Mouse (Mus musculus): ENCODE data around the gene Btnl9. TPM values are rescaled to one million over a fixed set of nuclear protein-coding genes. Genes with fewer than 3 reads are reported as not detected.

Btnl9 gene
- polyA plus RNA-seq, 2 experiments, result 1.7 to 2.0 TPM

DNA sequence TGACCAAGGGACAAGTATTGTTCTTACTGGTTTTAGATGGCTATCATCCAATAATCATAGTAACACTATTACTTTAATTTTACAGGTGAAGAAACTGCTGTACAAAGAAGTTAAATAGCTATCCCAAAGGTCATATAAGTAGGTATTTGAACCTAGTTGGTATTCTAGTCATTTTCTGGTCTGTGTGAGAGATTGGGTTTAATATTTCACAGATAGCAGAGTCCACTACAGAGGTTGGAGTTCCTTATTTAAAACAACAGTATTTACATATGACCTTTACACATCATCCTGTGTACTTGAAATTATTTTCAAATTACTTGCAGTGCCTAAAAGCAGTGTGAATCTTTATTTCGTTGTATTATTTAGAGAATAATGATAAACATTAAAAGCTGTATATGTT, 26.5 kb upstream of the Btnl9 start:
- DNase-seq (ENCODE audit: low spot score) (no peak), ATAC-seq (ENCODE audit: low FRiP score, low read depth) (no peak)
- TF ChIP-seq POLR2A (IDR thresholded peaks at IDR 0.05; ENCODE audit: borderline replicate concordance, extremely low read depth, insufficient read depth, insufficient read length), result no peak
- no peak overlapping the region for H3K9ac ChIP-seq (ENCODE audit: low read depth, low read length, severe bottlenecking)
- no peak overlapping the region for H3K4me2 ChIP-seq (replicated peaks; ENCODE audit: low read depth, low read length, severe bottlenecking)
- H3K4me1 ChIP-seq (ENCODE audit: control insufficient read depth, insufficient read depth, low read length), result no peaks in the 10 kb centered on the region
- no peak overlapping the region for H3K4me3 ChIP-seq (replicated peaks; ENCODE audit: low read length)
- H3K27ac ChIP-seq (replicated peaks; ENCODE audit: low read depth, low read length), result no peak overlapping the region
- no peaks in the 10 kb centered on the region for H3K27me3 ChIP-seq (ENCODE audit: control insufficient read depth, insufficient read depth, low read length)
- WGBS, result 95% methylated on average over 1 of the region's 1 CpGs
- H3K9me3 ChIP-seq (ENCODE audit: control insufficient read depth, low read length), result no peaks in the 10 kb centered on the region
- peaks cover 44% of the 10 kb centered on the region for H3K36me3 ChIP-seq (ENCODE audit: control insufficient read depth, insufficient read depth, low read length)

DNA sequence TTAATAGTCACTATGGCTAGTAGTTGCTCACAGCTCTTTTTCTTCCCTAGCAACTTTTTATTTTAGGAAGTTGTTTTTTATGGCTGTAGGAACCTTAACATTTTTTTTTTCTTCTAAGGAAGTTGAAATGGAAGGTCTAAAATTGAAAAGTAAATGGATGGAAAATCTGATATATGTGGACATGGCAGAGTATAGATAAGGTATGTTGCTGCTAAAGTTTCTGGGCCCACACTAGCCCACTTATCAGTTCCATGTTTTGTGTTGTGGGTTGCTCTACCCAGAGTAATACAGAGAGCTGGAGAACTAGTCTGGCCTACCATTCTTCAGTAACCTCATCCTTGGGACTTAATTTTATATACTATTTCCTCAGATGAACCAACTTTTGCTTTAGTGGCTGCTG, 25.6 kb upstream of the Btnl9 start:
- no peak overlapping the region for H3K27ac ChIP-seq (replicated peaks; ENCODE audit: low read depth, low read length)
- no peaks in the 10 kb centered on the region for H3K9me3 ChIP-seq (ENCODE audit: control insufficient read depth, low read length)
- H3K9ac ChIP-seq (ENCODE audit: low read depth, low read length, severe bottlenecking), result no peak overlapping the region
- DNase-seq (ENCODE audit: low spot score), result no peak
- peaks cover 44% of the 10 kb centered on the region for H3K36me3 ChIP-seq (ENCODE audit: control insufficient read depth, insufficient read depth, low read length)
- ATAC-seq (ENCODE audit: low FRiP score, low read depth), result no peak
- no peaks in the 10 kb centered on the region for H3K27me3 ChIP-seq (ENCODE audit: control insufficient read depth, insufficient read depth, low read length)
- H3K4me3 ChIP-seq (replicated peaks; ENCODE audit: low read length), result no peak overlapping the region
- no peak overlapping the region for H3K4me2 ChIP-seq (replicated peaks; ENCODE audit: low read depth, low read length, severe bottlenecking)
- TF ChIP-seq POLR2A (IDR thresholded peaks at IDR 0.05; ENCODE audit: borderline replicate concordance, extremely low read depth, insufficient read depth, insufficient read length), result no peak
- no peaks in the 10 kb centered on the region for H3K4me1 ChIP-seq (ENCODE audit: control insufficient read depth, insufficient read depth, low read length)

DNA sequence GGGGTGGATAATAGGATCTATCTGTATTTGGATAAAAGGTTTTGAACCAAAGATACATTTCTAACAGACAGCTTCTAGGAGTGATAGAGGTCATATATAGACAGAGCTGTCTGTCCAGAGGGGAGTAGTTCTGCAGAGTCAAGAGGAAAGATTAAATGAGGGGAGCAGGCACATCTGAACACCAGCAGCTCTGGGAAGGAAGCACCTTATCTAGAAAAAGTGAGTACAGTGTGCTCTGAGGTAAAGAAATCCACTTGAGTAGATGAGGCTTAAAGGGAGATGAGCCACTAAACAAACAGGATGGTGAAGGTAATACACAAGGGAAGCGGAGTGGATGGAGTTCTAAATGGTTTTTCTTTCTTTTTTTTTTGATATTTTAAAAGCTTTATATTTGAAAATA, 20.5 kb upstream of the Btnl9 start:
- H3K4me2 ChIP-seq (replicated peaks; ENCODE audit: low read depth, low read length, severe bottlenecking), result no peak overlapping the region
- no peak overlapping the region for H3K9ac ChIP-seq (ENCODE audit: low read depth, low read length, severe bottlenecking)
- DNase-seq (ENCODE audit: low spot score), result no peak
- 100% methylated on average over 1 of the region's 1 CpGs for WGBS
- H3K9me3 ChIP-seq (ENCODE audit: control insufficient read depth, low read length), result no peaks in the 10 kb centered on the region
- H3K4me3 ChIP-seq (replicated peaks; ENCODE audit: low read length), result no peak overlapping the region
- no peaks in the 10 kb centered on the region for H3K27me3 ChIP-seq (ENCODE audit: control insufficient read depth, insufficient read depth, low read length)
- H3K4me1 ChIP-seq (ENCODE audit: control insufficient read depth, insufficient read depth, low read length), result peaks cover 4% of the 10 kb centered on the region
- ATAC-seq (ENCODE audit: low FRiP score, low read depth), result no peak
- H3K27ac ChIP-seq (replicated peaks; ENCODE audit: low read depth, low read length), result no peak overlapping the region
- TF ChIP-seq POLR2A (IDR thresholded peaks at IDR 0.05; ENCODE audit: borderline replicate concordance, extremely low read depth, insufficient read depth, insufficient read length), result no peak
- peaks cover 14% of the 10 kb centered on the region for H3K36me3 ChIP-seq (ENCODE audit: control insufficient read depth, insufficient read depth, low read length)

DNA sequence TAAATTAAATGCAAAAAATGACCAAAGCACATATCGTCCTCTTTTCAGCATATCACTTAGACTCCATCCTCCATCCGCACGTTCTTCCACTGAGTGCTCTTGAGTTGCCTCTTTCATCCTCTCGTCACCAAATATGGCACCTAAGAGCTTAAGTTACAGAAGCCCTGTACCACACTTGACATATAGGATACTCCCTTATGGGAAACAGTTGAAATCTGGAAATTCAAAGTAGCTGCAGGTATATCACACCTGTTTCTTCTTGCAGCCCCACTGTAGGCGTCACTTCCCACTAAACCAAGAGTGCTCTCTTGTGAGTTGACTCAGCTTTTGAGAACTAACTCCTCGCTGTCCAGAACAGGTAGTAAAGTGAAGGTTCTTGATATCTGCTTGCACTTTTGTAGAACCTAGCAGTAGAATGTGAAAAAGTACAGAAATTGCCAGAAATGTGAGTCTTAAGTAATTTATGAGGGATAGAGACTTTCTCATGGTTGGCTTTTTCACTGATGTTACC, 18.2 kb upstream of the Btnl9 start:
- H3K9ac ChIP-seq (ENCODE audit: low read depth, low read length, severe bottlenecking), result no peak overlapping the region
- no peaks in the 10 kb centered on the region for H3K9me3 ChIP-seq (ENCODE audit: control insufficient read depth, low read length)
- H3K4me1 ChIP-seq (ENCODE audit: control insufficient read depth, insufficient read depth, low read length), result peaks cover 4% of the 10 kb centered on the region
- H3K27ac ChIP-seq (replicated peaks; ENCODE audit: low read depth, low read length), result no peak overlapping the region
- DNase-seq (ENCODE audit: low spot score), result no peak
- TF ChIP-seq POLR2A (IDR thresholded peaks at IDR 0.05; ENCODE audit: borderline replicate concordance, extremely low read depth, insufficient read depth, insufficient read length), result no peak
- peaks cover 14% of the 10 kb centered on the region for H3K36me3 ChIP-seq (ENCODE audit: control insufficient read depth, insufficient read depth, low read length)
- H3K27me3 ChIP-seq (ENCODE audit: control insufficient read depth, insufficient read depth, low read length), result no peaks in the 10 kb centered on the region
- WGBS, result 85% methylated on average over 6 of the region's 6 CpGs
- no peak overlapping the region for H3K4me3 ChIP-seq (replicated peaks; ENCODE audit: low read length)
- ATAC-seq (ENCODE audit: low FRiP score, low read depth), result no peak
- H3K4me2 ChIP-seq (replicated peaks; ENCODE audit: low read depth, low read length, severe bottlenecking), result peak overlapping the region; percentile 80; the same call in 1 of the 2 replicates

DNA sequence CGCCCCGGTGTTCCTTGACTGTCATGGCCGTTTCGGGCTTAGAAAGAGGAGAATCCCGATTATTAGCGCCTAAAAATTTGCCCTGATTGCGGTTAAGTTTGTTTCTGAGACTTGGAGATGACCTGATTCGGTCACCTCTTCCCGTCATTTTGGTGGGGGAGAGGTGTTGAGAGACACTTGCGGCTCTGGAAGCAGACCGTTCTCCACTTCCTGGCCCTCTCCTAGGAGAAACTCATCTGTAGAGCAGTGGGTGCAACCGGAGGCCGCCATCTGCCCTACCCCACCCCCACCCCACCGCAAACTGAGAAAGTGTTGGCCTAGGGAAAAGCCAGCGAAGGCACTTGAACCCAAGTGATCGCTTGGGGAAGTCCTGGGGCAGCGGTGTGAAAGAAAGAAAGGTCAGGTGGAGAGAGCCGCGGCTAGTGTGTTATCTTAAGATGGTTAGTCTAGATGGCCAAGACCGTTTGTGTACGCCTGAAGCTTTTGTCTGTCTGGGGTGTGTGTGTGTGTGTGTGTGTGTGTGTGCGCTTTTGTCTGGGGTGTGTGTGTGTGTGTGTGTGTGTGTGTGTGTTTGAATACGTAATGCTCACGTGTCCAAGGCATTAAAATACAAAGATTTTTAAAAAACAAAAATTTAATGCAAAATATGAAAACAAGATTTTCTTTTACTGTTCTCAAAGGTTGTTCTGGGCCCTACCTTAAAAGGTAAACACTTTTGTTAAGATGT, 17.0 kb upstream of the Btnl9 start:
- Histone ChIP-seq H3K4me3 (replicated peaks; ENCODE audit: low read length) (peak overlapping the region; percentile 83), H3K4me2 (replicated peaks; ENCODE audit: low read depth, low read length, severe bottlenecking) (peak overlapping the region; percentile 80), H3K27ac (replicated peaks; ENCODE audit: low read depth, low read length) (peak overlapping the region; percentile 99), H3K36me3 (ENCODE audit: control insufficient read depth, insufficient read depth, low read length) (peaks cover 14% of the 10 kb centered on the region), H3K9ac (ENCODE audit: low read depth, low read length, severe bottlenecking) (peak overlapping the region; percentile 99), H3K4me1 (ENCODE audit: control insufficient read depth, insufficient read depth, low read length) (peaks cover 4% of the 10 kb centered on the region), H3K9me3 (ENCODE audit: control insufficient read depth, low read length) (no peaks in the 10 kb centered on the region), H3K27me3 (ENCODE audit: control insufficient read depth, insufficient read depth, low read length) (no peaks in the 10 kb centered on the region)
- ATAC-seq (ENCODE audit: low FRiP score, low read depth), result peak; percentile 69
- peak; percentile 13; the same call in 1 of the 2 replicates for TF ChIP-seq POLR2A (IDR thresholded peaks at IDR 0.05; ENCODE audit: borderline replicate concordance, extremely low read depth, insufficient read depth, insufficient read length)
- 2% methylated on average over 24 of the region's 24 CpGs for WGBS
- DNase-seq (ENCODE audit: low spot score), result peak; percentile 27

Data from limb, embryonic 14.5 days (tissue).